Comparison of ENCODE assay signal across 8 mouse cellular contexts in genomic region chr17:56758132-56758531, GRCm38 (mm10). TPM values are rescaled to one million over a fixed set of nuclear protein-coding genes. Genes with fewer than 3 reads are reported as not detected.
DNase-seq lines count a peak whose midpoint lies in the region; ATAC-seq and TF ChIP-seq lines count a peak whose summit lies in the region.

No protein-coding gene starts in this region.

- DNase-seq in heart, adult 18-20 months: peak; percentile 54 to 71
- DNase-seq in heart, adult 8-10 months (ENCODE audit: low spot score): no peak
- DNase-seq in c-Kit-negative CD71-positive TER-119-positive erythroid progenitor cells, embryonic 14.5 days (ENCODE audit: low read depth, low spot score): peak; percentile 71
- DNase-seq in gastrocnemius, postnatal 10 days: peak; percentile 74
- peak; percentile 95 for DNase-seq in kidney, adult 9 months
- DNase-seq in liver, embryonic 13.5 days: peak; percentile 81
- DNase-seq in thymus, adult 2 months: peak; percentile 83

- peak overlapping the region; percentile 60 for H3K4me3 ChIP-seq in liver, embryonic 13.5 days (replicated peaks)
- H3K4me3 ChIP-seq in neural tube, embryonic 15.5 days (replicated peaks): no peak overlapping the region
- H3K4me3 ChIP-seq in thymus, adult 2 months (ENCODE audit: control insufficient read depth, insufficient read depth, low read length): no peak overlapping the region

- peak overlapping the region; percentile 92 for H3K4me2 ChIP-seq in liver, embryonic 13.5 days
- H3K4me2 ChIP-seq in neural tube, embryonic 15.5 days: peak overlapping the region; percentile 79

- 0 out of 2 replicates have a peak, but pooled peaks have one; percentile 6 for ATAC-seq in liver, embryonic 13.5 days (ENCODE audit: low read depth)
- ATAC-seq in neural tube, embryonic 15.5 days (ENCODE audit: low FRiP score): no peak

- H3K27me3 ChIP-seq in liver, embryonic 13.5 days: peaks cover 50% of the 10 kb centered on the region
- H3K27me3 ChIP-seq in neural tube, embryonic 15.5 days (replicated peaks): peaks cover 74% of the 10 kb centered on the region
- no peaks in the 10 kb centered on the region for H3K27me3 ChIP-seq in thymus, adult 2 months (ENCODE audit: control insufficient read depth, insufficient read depth, low read length)

- peak overlapping the region; percentile 78; the same call in 1 of the 2 replicates for H3K27ac ChIP-seq in liver, embryonic 13.5 days
- H3K27ac ChIP-seq in neural tube, embryonic 15.5 days (replicated peaks): no peak overlapping the region
- no peak overlapping the region for H3K27ac ChIP-seq in thymus, adult 2 months (ENCODE audit: control insufficient read depth, insufficient read depth, low read length)

- no peaks in the 10 kb centered on the region for H3K36me3 ChIP-seq in liver, embryonic 13.5 days
- H3K36me3 ChIP-seq in neural tube, embryonic 15.5 days: no peaks in the 10 kb centered on the region
- no peaks in the 10 kb centered on the region for H3K36me3 ChIP-seq in thymus, adult 2 months (ENCODE audit: control insufficient read depth, insufficient read depth, low read length)

- TF ChIP-seq CTCF in thymus, adult 2 months (IDR thresholded peaks at IDR 0.05; ENCODE audit: borderline replicate concordance, control insufficient read depth, extremely low read depth, insufficient read depth, low read length, poor library complexity): peak; percentile 73; the same call in 1 of the 2 replicates

- peaks cover 74% of the 10 kb centered on the region for H3K4me1 ChIP-seq in liver, embryonic 13.5 days (replicated peaks)
- H3K4me1 ChIP-seq in neural tube, embryonic 15.5 days: peaks cover 39% of the 10 kb centered on the region
- H3K4me1 ChIP-seq in thymus, adult 2 months (replicated peaks; ENCODE audit: control insufficient read depth, insufficient read depth, low read length): peaks cover 49% of the 10 kb centered on the region

- 6% methylated on average over 12 of the region's 12 CpGs for WGBS in liver, embryonic 13.5 days (ENCODE audit: insufficient replicate concordance)
- 7% methylated on average over 12 of the region's 12 CpGs for WGBS in neural tube, embryonic 15.5 days
- 10% methylated on average over 12 of the region's 12 CpGs for WGBS in thymus, adult 2 months

- peak overlapping the region; percentile 76; the same call in 1 of the 2 replicates for H3K9ac ChIP-seq in liver, embryonic 13.5 days
- H3K9ac ChIP-seq in neural tube, embryonic 15.5 days (replicated peaks): no peak overlapping the region

- H3K9me3 ChIP-seq in liver, embryonic 13.5 days (replicated peaks): no peaks in the 10 kb centered on the region
- no peaks in the 10 kb centered on the region for H3K9me3 ChIP-seq in neural tube, embryonic 15.5 days (replicated peaks)

- TF ChIP-seq POLR2A in thymus, adult 2 months (IDR thresholded peaks at IDR 0.05; ENCODE audit: control insufficient read depth, extremely low read depth, insufficient read depth, low read length, poor library complexity): no peak

RNA-seq across cellular contexts. Expression of gene Nrtn, which starts 0.8 kb away (rescaled TPM):
- 10 to 100 TPM; 25.1 to 32.1 TPM for total RNA-seq in heart, adult 18-20 months (2021)
- total RNA-seq in heart, adult 8-10 months (2022): 10 to 100 TPM; 22.4 to 26.7 (median 24.6) TPM
- total RNA-seq in gastrocnemius, postnatal 10 days (2021): 1 to 10 TPM in 1 of 2 experiments, under 1 TPM in 1; 0.95 to 1.4 TPM
- polyA plus RNA-seq in liver, embryonic 13.5 days (2015; fragmentation: Nextera tagmentation; extraction: Ambion mirVana): 1.00 and 1.0 TPM in 2 replicates
- 2.7 and 5.3 TPM in 2 replicates for polyA plus RNA-seq in neural tube, embryonic 15.5 days (2015; fragmentation: Nextera tagmentation; extraction: Ambion mirVana)
- polyA plus RNA-seq in thymus, adult 2 months (2012; rRNA removed): 37.6 and 44.4 TPM in 2 replicates

RNA-seq across cellular contexts. Expression of gene Dus3l, which starts 6.4 kb away (rescaled TPM):
- total RNA-seq in heart, adult 18-20 months (2021): 10 to 100 TPM; 15.3 to 16.1 TPM
- 10 to 100 TPM; 15.6 to 18.5 (median 16.6) TPM for total RNA-seq in heart, adult 8-10 months (2022)
- 10 to 100 TPM; 17.3 to 21.1 TPM for total RNA-seq in gastrocnemius, postnatal 10 days (2021)
- polyA plus RNA-seq in liver, embryonic 13.5 days (2015; fragmentation: Nextera tagmentation; extraction: Ambion mirVana): 17.2 and 17.5 TPM in 2 replicates
- 86.4 and 97.6 TPM in 2 replicates for polyA plus RNA-seq in neural tube, embryonic 15.5 days (2015; fragmentation: Nextera tagmentation; extraction: Ambion mirVana)
- polyA plus RNA-seq in thymus, adult 2 months (2012; rRNA removed): 142 and 157 TPM in 2 replicates

RNA-seq across cellular contexts. Expression of gene Prr22, which starts 11.9 kb away (rescaled TPM):
- total RNA-seq in heart, adult 18-20 months (2021): under 1 TPM in 1 of 2 experiments, not detected in 1; 0.32 TPM
- total RNA-seq in heart, adult 8-10 months (2022): under 1 TPM; 0.31 to 0.60 (median 0.43) TPM
- total RNA-seq in gastrocnemius, postnatal 10 days (2021): under 1 TPM; 0.19 to 0.20 TPM
- polyA plus RNA-seq in liver, embryonic 13.5 days (2015; fragmentation: Nextera tagmentation; extraction: Ambion mirVana): 0.45 and 0.61 TPM in 2 replicates
- polyA plus RNA-seq in neural tube, embryonic 15.5 days (2015; fragmentation: Nextera tagmentation; extraction: Ambion mirVana): 0.87 and 0.93 TPM in 2 replicates
- polyA plus RNA-seq in thymus, adult 2 months (2012; rRNA removed): 4.1 and 4.5 TPM in 2 replicates

RNA-seq across cellular contexts. Expression of gene Vmac, which starts 40.3 kb away (rescaled TPM):
- 1 to 10 TPM; 3.3 to 4.5 TPM for total RNA-seq in heart, adult 18-20 months (2021)
- total RNA-seq in heart, adult 8-10 months (2022): 1 to 10 TPM; 3.2 to 7.1 (median 6.0) TPM
- 1 to 10 TPM; 6.6 to 7.0 TPM for total RNA-seq in gastrocnemius, postnatal 10 days (2021)
- polyA plus RNA-seq in liver, embryonic 13.5 days (2015; fragmentation: Nextera tagmentation; extraction: Ambion mirVana): 2.6 and 3.2 TPM in 2 replicates
- 13.8 and 18.1 TPM in 2 replicates for polyA plus RNA-seq in neural tube, embryonic 15.5 days (2015; fragmentation: Nextera tagmentation; extraction: Ambion mirVana)
- 52.3 and 58.9 TPM in 2 replicates for polyA plus RNA-seq in thymus, adult 2 months (2012; rRNA removed)

RNA-seq across cellular contexts. Expression of gene Ndufa11, which starts 40.6 kb away (rescaled TPM):
- total RNA-seq in heart, adult 18-20 months (2021): 100 to 1,000 TPM; 844 to 954 TPM
- total RNA-seq in heart, adult 8-10 months (2022): 100 to 1,000 TPM; 804 to 980 (median 857) TPM
- 100 to 1,000 TPM; 377 to 422 TPM for total RNA-seq in gastrocnemius, postnatal 10 days (2021)
- 229 and 268 TPM in 2 replicates for polyA plus RNA-seq in liver, embryonic 13.5 days (2015; fragmentation: Nextera tagmentation; extraction: Ambion mirVana)
- polyA plus RNA-seq in neural tube, embryonic 15.5 days (2015; fragmentation: Nextera tagmentation; extraction: Ambion mirVana): 639 and 709 TPM in 2 replicates
- polyA plus RNA-seq in thymus, adult 2 months (2012; rRNA removed): 601 and 855 TPM in 2 replicates

Comparison
In these comparisons a context has a peak if more than half of its experiments do, and no peak if none do; other contexts are left out.
1. RNA of gene Nrtn, which starts 0.8 kb away (total RNA-seq): 25.1 to 32.1 TPM in heart, adult 18-20 months and 22.4 to 26.7 TPM in heart, adult 8-10 months; 0.95 to 1.4 TPM in gastrocnemius, postnatal 10 days; every median in the first group is over 4 times any median in the second.